Mouse (Mus musculus): Measurements from ENCODE around the gene Rp9.

Gene Rp9

GRCm38 (mm10) chr9:22469643-22470042 is at the start of gene Rp9:
Gene Rp9, minus strand, starts transcription at chr9:22469743.
- DNase-seq (ENCODE audit: low spot score) = no peak

- DNase-seq (ENCODE audit: low spot score) = peak; percentile 35
Measured at GRCm38 (mm10) chr9:22518394-22519041, 49.0 kb upstream of the Rp9 start.

- no peak for DNase-seq (ENCODE audit: low spot score)
Measured at GRCm38 (mm10) chr9:22515076-22515475, 45.5 kb upstream of the Rp9 start.

- DNase-seq (ENCODE audit: low spot score) = no peak
Measured at GRCm38 (mm10) chr9:22505574-22505973, 36.0 kb upstream of the Rp9 start.

GRCm38 (mm10) chr9:22503581-22503980 is 34.0 kb upstream of the Rp9 start:
- no peak for DNase-seq (ENCODE audit: low spot score)

GRCm38 (mm10) chr9:22502972-22503371 is 33.4 kb upstream of the Rp9 start:
- no peak for DNase-seq (ENCODE audit: low spot score)

- no peak for DNase-seq (ENCODE audit: low spot score)
Measured at GRCm38 (mm10) chr9:22497021-22497767, 27.7 kb upstream of the Rp9 start.

- no peak for DNase-seq (ENCODE audit: low spot score)
Measured at GRCm38 (mm10) chr9:22495133-22495532, 25.6 kb upstream of the Rp9 start.

GRCm38 (mm10) chr9:22494203-22494807 is 24.8 kb upstream of the Rp9 start:
- no peak for DNase-seq (ENCODE audit: low spot score)

GRCm38 (mm10) chr9:22488963-22489362 is 19.4 kb upstream of the Rp9 start:
- no peak for DNase-seq (ENCODE audit: low spot score)

- DNase-seq (ENCODE audit: low spot score) = no peak
Measured at GRCm38 (mm10) chr9:22486211-22486610, 16.7 kb upstream of the Rp9 start.

GRCm38 (mm10) chr9:22484562-22485308 is 15.2 kb upstream of the Rp9 start:
- peak; percentile 30 for DNase-seq (ENCODE audit: low spot score)

- no peak for DNase-seq (ENCODE audit: low spot score)
Measured at GRCm38 (mm10) chr9:22483866-22484561, 14.5 kb upstream of the Rp9 start.

GRCm38 (mm10) chr9:22478946-22479345 is 9.4 kb upstream of the Rp9 start:
- no peak for DNase-seq (ENCODE audit: low spot score)

GRCm38 (mm10) chr9:22476265-22476664 is 6.7 kb upstream of the Rp9 start:
- DNase-seq (ENCODE audit: low spot score) = no peak

- DNase-seq (ENCODE audit: low spot score) = peak; percentile 91
Measured at GRCm38 (mm10) chr9:22475424-22475868, 5.9 kb upstream of the Rp9 start, which contains the start of gene Bbs9. Gene Bbs9, plus strand, starts transcription at chr9:22475715.

GRCm38 (mm10) chr9:22468899-22469259 is 664 bp downstream of the Rp9 start:
- DNase-seq (ENCODE audit: low spot score) = no peak

- DNase-seq (ENCODE audit: low spot score) = peak; percentile 62
Measured at GRCm38 (mm10) chr9:22468170-22468898, 1.2 kb downstream of the Rp9 start.

GRCm38 (mm10) chr9:22467371-22468169 is 2.0 kb downstream of the Rp9 start:
- DNase-seq (ENCODE audit: low spot score) = peak; percentile 34

- no peak for DNase-seq (ENCODE audit: low spot score)
Measured at GRCm38 (mm10) chr9:22466212-22466611, 3.3 kb downstream of the Rp9 start.
